ENCODE assay signal across 16 mouse cellular contexts in genomic region chr15:41960597-41960996, GRCm38 (mm10).
"Had no signal": no experiment of that assay in that cellular context is flagged by ENCODE, and none has a peak within 500 bp of the region (broad histone marks: within the 10 kb centered on the region; RNA-seq: fewer than 3 reads in every experiment).

No protein-coding gene starts in this region.

- DNase-seq: heart, postnatal 10 days; heart, postnatal 14 days; heart, postnatal 36 days; heart, postnatal 4 days; kidney, adult 11 months; kidney, adult 18-20 months; kidney, adult 2 months; kidney, adult 8-10 months; kidney, adult 9 months; kidney, postnatal 10 days; kidney, postnatal 14 days; kidney, postnatal 25 days; kidney, postnatal 36 days; kidney, postnatal 4 days; layer of hippocampus, adult 9-11 months; layer of hippocampus, postnatal 36 days had no signal
